Mouse (Mus musculus) heart, embryonic 14.5 days (tissue): ENCODE data around the gene Cmss1. TPM values are rescaled to one million over a fixed set of nuclear protein-coding genes. Genes with fewer than 3 reads are reported as not detected.

Experiments used
- ATAC-seq: fragments of 200-750 bp; cut with Nextera tagmentation; 2 replicates; pipeline ENCODE4 v1.8.0; 2017; ENCODE audit warnings: low read depth, moderate TSS enrichment; ENCODE audit not compliant: insufficient number of reproducible peaks, insufficient read depth, low FRiP score
- H3K27ac ChIP-seq, 2 experiments: fragments of 200-500 bp in 1 of 2; fragments of 300-500 bp in 1 of 2; sonication (generic) in 1 of 2; replicated peaks in 1 of 2; 2 replicates each; pipeline ENCODE4 v1.5.1; 2012 to 2014; ENCODE audit warnings: low read depth in 2 of 2, low read length in 2 of 2, control low read depth in 1 of 2, mild to moderate bottlenecking in 1 of 2, mixed read lengths in 1 of 2; ENCODE audit not compliant: control insufficient read depth in 1 of 2, insufficient read depth in 1 of 2
- H3K27me3 ChIP-seq: fragments of 300-500 bp; sonication (generic); 2 replicates; pipeline ENCODE4 v1.6.1; 2014; ENCODE audit warnings: mild to moderate bottlenecking, low read length, control low read depth; ENCODE audit not compliant: control insufficient read depth, insufficient read depth
- H3K36me3 ChIP-seq: fragments of 300-500 bp; sonication (generic); 2 replicates; pipeline ENCODE4 v1.6.1; 2014; ENCODE audit warnings: mild to moderate bottlenecking, control low read depth, low read length, mixed read lengths; ENCODE audit not compliant: control insufficient read depth, insufficient read depth
- H3K4me1 ChIP-seq, 2 experiments: fragments of 200-500 bp in 1 of 2; fragments of 300-500 bp in 1 of 2; sonication (generic) in 1 of 2; 2 replicates each; pipeline ENCODE4 v1.6.1; 2012 to 2014; ENCODE audit warnings: low read length in 2 of 2, control low read depth in 1 of 2, mixed read lengths in 1 of 2; ENCODE audit not compliant: control insufficient read depth in 2 of 2, insufficient read depth in 2 of 2
- H3K4me2 ChIP-seq: fragments of 300-500 bp; sonication (generic); 2 replicates; pipeline ENCODE4 v1.6.1; 2014; ENCODE audit warnings: mild to moderate bottlenecking, low read length
- H3K4me3 ChIP-seq, 2 experiments: fragments of 200-500 bp in 1 of 2; fragments of 300-500 bp in 1 of 2; sonication (generic) in 1 of 2; 2 replicates each; pipeline ENCODE4 v1.5.1; 2012 to 2014; ENCODE audit warnings: low read length in 2 of 2, mild to moderate bottlenecking in 2 of 2, control low read depth in 1 of 2, low read depth in 1 of 2, moderate library complexity in 1 of 2; ENCODE audit not compliant: control insufficient read depth in 1 of 2, insufficient read depth in 1 of 2
- H3K9ac ChIP-seq: fragments of 300-500 bp; sonication (generic); 2 replicates; pipeline ENCODE4 v1.6.1; 2014; ENCODE audit warnings: mild to moderate bottlenecking, low read length
- H3K9me3 ChIP-seq: fragments of 300-500 bp; sonication (generic); 2 replicates; pipeline ENCODE4 v1.6.1; 2016; ENCODE audit warnings: low read length, control low read depth; ENCODE audit not compliant: control insufficient read depth
- whole genome bisulfite sequencing: fragments of 180-500 bp; shearing (Covaris S2); extraction: QIAGEN DNeasy Blood & Tissue Kit; methylation state at CpG from one replicate; pipeline ENCODE4 v1.1.7; 2014; 5-methylcytosine and 5-hydroxymethylcytosine counted together
- polyA plus RNA-seq: library from polyadenylated mRNA; unstranded; fragments of >200 nt; fragmentation: Nextera tagmentation; extraction: Ambion mirVana; gene quantifications from 2 replicates; pipeline ENCODE4 v1.2.1, GENCODE M21; 2014

Cmss1 gene
- polyA plus RNA-seq, 1 experiment from 2014 or later = 35.1 TPM

DNA sequence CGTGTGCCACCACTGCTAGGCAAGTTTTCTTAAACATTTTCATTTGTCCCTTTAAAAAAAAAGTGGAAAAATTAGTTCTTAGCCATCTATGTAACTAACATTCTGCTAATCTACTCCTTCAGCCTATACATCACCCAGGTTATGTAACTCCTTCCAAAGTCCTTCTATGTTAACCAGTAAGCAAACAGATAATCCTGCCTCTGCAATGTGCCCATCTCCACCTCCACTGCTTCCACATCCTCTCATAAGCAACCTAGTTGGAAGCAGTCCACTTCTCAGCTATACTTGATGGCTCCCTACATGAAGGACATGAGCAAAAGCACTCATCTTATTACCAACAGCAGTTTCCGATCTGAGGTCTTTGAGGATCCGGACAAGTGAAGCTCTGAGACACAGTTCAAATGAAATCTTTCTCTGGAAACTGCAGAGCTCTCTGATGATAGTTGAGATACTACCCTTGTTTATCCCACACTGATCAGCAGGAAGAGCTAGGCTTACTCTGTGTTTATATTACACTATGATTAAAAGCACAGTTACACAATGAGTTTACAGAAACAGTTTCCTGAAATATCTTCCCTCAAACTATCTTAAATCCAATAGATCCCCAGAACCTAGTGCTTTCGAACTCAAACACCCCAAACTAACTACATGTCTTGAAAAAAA, 9.2 kb downstream of the Cmss1 start:
- H3K4me3 ChIP-seq = no peak overlapping the region
- WGBS = 90% methylated on average over 4 of the region's 4 CpGs
- no peak overlapping the region for H3K27ac ChIP-seq
- H3K4me2 ChIP-seq = no peak overlapping the region
- no peaks in the 10 kb centered on the region for H3K36me3 ChIP-seq
- no peaks in the 10 kb centered on the region for H3K9me3 ChIP-seq
- no peaks in the 10 kb centered on the region for H3K4me1 ChIP-seq
- H3K27me3 ChIP-seq = no peaks in the 10 kb centered on the region
- no peak for ATAC-seq
- H3K9ac ChIP-seq = no peak overlapping the region

GRCm38 (mm10) chr16:57593422-57594157, 13.1 kb downstream of the Cmss1 start:
- H3K27me3 ChIP-seq = no peaks in the 10 kb centered on the region
- no peak overlapping the region for H3K27ac ChIP-seq
- no peak overlapping the region for H3K4me3 ChIP-seq
- H3K9me3 ChIP-seq = no peaks in the 10 kb centered on the region
- no peak overlapping the region for H3K4me2 ChIP-seq
- H3K4me1 ChIP-seq = no peaks in the 10 kb centered on the region
- H3K36me3 ChIP-seq = no peaks in the 10 kb centered on the region
- H3K9ac ChIP-seq = no peak overlapping the region
- 38% methylated on average over 7 of the region's 7 CpGs for WGBS
- no peak for ATAC-seq

DNA sequence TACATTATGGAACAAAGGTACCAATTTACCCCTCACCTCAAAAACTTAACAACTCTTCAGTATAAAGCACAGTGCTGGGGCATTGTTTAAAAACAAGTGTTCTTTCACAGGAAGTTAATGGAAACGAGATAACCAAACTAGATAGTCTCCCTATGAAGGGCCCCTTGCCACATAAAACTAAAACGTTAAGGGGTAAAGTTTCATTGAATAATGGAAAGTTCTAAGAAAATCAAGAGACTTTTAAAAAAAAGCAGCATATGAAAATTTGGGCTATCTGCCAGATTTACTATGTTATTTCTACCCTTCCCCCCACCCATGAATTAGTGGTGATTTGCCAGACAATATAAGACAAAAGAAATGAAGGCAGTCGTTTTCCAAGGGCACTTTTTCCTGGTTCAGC, 21.5 kb downstream of the Cmss1 start:
- peaks cover 7% of the 10 kb centered on the region; the same call in 1 of the 2 replicates for H3K36me3 ChIP-seq
- H3K4me3 ChIP-seq = no peak overlapping the region
- H3K9ac ChIP-seq = no peak overlapping the region
- no peak overlapping the region for H3K4me2 ChIP-seq
- no peaks in the 10 kb centered on the region for H3K27me3 ChIP-seq
- 0 out of 4 replicates have a peak overlapping the region, but pooled peaks of 1 of the 2 experiments have one; percentile 10 for H3K27ac ChIP-seq
- 48% methylated on average over 3 of the region's 3 CpGs for WGBS
- no peaks in the 10 kb centered on the region for H3K9me3 ChIP-seq
- no peak for ATAC-seq
- peaks cover 0 to 13% of the 10 kb centered on the region in 2 experiments; a peak in 1 of 4 replicates for H3K4me1 ChIP-seq

- H3K4me1 ChIP-seq = peaks cover 3 to 20% of the 10 kb centered on the region in 2 experiments; a peak in 3 of 4 replicates
- H3K4me3 ChIP-seq = no peak overlapping the region
- H3K9ac ChIP-seq = no peak overlapping the region
- ATAC-seq = peak; percentile 54; the same call in 1 of the 2 replicates
- peaks cover 7% of the 10 kb centered on the region; the same call in 1 of the 2 replicates for H3K36me3 ChIP-seq
- H3K27ac ChIP-seq = peak overlapping the region in 1 of 2 experiments; percentile 33; a peak in 1 of 4 replicates
- 58% methylated on average over 2 of the region's 2 CpGs for WGBS
- no peak overlapping the region for H3K4me2 ChIP-seq
- no peaks in the 10 kb centered on the region for H3K9me3 ChIP-seq
- no peaks in the 10 kb centered on the region for H3K27me3 ChIP-seq
Observed at GRCm38 (mm10) chr16:57582008-57582407, 24.7 kb downstream of the Cmss1 start.

DNA sequence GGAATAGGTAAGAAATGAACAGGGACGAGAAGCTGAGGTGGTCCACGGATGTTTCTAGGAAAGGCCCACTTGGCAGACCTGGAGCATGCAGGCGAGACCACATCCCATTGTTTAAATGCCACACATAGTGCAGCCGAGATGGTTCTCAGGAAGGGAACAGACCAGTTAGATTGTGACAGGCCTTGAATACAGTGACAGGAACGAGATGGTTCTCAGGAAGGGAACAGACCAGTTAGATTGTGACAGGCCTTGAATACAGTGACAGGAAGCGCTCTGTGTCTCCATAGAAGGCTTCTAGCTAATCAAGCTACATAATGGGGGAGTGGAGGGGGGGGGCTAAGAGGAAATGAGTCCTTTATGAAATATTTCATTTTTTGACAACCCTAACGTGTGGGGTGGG, 26.6 kb downstream of the Cmss1 start:
- H3K27me3 ChIP-seq = no peaks in the 10 kb centered on the region
- H3K27ac ChIP-seq = peak overlapping the region in 1 of 2 experiments; percentile 33; a peak in 2 of 4 replicates
- H3K4me2 ChIP-seq = no peak overlapping the region
- H3K36me3 ChIP-seq = peaks cover 16% of the 10 kb centered on the region; the same call in 1 of the 2 replicates
- H3K4me3 ChIP-seq = no peak overlapping the region
- no peak for ATAC-seq
- no peaks in the 10 kb centered on the region for H3K9me3 ChIP-seq
- WGBS = 33% methylated on average over 7 of the region's 7 CpGs
- H3K4me1 ChIP-seq = peaks cover 3 to 13% of the 10 kb centered on the region in 2 experiments; a peak in 3 of 4 replicates
- H3K9ac ChIP-seq = no peak overlapping the region

- Histone ChIP-seq H3K36me3 (peaks cover 23% of the 10 kb centered on the region), H3K9me3 (no peaks in the 10 kb centered on the region), H3K9ac (no peak overlapping the region), H3K4me2 (no peak overlapping the region), H3K4me1 (peaks cover 3 to 11% of the 10 kb centered on the region in 2 experiments; a peak in 2 of 4 replicates), H3K4me3 (no peak overlapping the region), H3K27ac (no peak overlapping the region), H3K27me3 (no peaks in the 10 kb centered on the region)
- ATAC-seq = no peak
- WGBS = 93% methylated on average over 1 of the region's 1 CpGs
Observed at GRCm38 (mm10) chr16:57577519-57577918, 29.1 kb downstream of the Cmss1 start.

DNA sequence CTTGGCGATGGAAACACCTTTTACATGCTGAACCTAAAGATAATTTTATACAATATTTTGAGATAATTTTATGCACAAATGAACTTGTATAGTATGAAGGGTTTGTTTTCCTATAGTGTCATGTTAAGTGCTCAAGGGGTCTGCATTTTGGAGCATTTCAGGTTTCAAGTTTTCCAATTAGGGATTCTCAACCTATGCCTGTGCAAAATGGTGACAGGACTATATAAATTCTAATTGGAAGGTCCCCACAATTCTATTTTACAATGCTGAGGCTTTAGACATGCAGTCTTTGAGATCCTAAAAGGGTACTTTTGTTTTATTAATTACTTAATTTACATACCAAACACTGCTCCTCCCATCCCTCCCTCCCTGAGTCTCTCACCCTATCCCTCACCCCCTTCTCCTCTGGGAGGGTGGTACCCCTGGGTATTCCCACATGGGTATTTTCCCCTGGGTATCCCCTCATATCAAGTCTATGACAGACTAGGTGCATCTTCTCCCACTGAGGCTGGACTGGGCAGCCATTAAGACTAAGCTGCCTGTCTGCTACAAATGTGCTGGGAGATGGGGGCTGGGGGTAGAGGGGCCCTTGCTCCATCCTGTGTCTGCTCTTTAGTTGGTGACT, 30.8 kb downstream of the Cmss1 start:
- no peak overlapping the region for H3K4me2 ChIP-seq
- no peak overlapping the region for H3K9ac ChIP-seq
- peaks cover 3 to 13% of the 10 kb centered on the region in 2 experiments; a peak in 2 of 4 replicates for H3K4me1 ChIP-seq
- no peak for ATAC-seq
- H3K27me3 ChIP-seq = no peaks in the 10 kb centered on the region
- H3K36me3 ChIP-seq = peaks cover 38% of the 10 kb centered on the region
- H3K9me3 ChIP-seq = no peaks in the 10 kb centered on the region
- no peak overlapping the region for H3K27ac ChIP-seq
- H3K4me3 ChIP-seq = no peak overlapping the region
- WGBS = 94% methylated on average over 1 of the region's 1 CpGs
